Mouse (Mus musculus) CD4-positive, CD25-positive, alpha-beta regulatory T cell, adult 4 months (primary cell): Measurements from ENCODE around the gene Copb1. TPM values are rescaled to one million over a fixed set of nuclear protein-coding genes. Genes with fewer than 3 reads are reported as not detected.

Experiments used
- polyA plus RNA-seq, 2 experiments: library from polyadenylated mRNA; unstranded; fragments of 100-300 nt; shearing (Covaris generic); gene quantifications; one replicate each; pipeline ENCODE4 v1.2.1; 2017

Copb1 gene
- polyA plus RNA-seq, 2 experiments from 2014 or later = 108 to 135 TPM

Other genes with a start within 250 kb of the Copb1 start
- 10 to 100 TPM in 1 of 2 experiments, 1 to 10 TPM in 1; 7.8 to 11.1 TPM for gene Rras2, start 136.9 kb downstream of the Copb1 start, polyA plus RNA-seq
- 100 to 1,000 TPM; 218 to 222 TPM for gene Psma1, start 21.4 kb upstream of the Copb1 start, polyA plus RNA-seq
- gene Pde3b, start 160.6 kb upstream of the Copb1 start, polyA plus RNA-seq = under 1 TPM; 0.75 to 0.76 TPM